In the genomic region with DNA sequence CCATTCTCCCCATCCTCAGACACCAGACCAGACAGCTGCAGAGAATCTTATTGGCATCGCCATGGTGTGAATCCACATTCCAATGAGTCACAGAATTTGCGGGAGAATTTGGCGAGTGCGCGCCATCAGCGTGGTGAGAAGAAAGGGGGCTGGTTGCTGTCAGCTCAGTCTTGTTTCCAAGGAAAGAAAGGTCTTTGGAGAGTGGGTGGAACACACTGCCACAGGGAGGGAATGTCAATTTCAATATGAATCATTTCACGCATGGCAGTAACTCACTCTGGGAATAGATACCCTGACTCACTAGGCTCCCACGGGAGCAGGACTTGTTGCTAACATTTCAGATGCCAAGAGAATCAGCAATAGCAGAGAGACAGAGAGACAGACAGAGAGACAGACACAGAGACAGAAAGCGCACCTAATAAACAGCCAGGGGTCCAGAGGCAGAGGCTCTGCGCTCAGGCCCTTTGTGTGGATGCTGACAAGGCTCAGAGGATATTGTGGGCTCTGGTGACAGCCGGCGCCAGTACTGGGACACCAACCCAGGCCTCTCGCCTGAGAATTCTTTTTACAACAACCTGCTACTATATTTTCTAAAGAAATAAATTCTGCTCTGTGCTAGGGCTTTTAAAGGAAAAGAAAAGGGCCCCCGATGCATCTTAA, we compare ENCODE assay signal across 8 mouse cellular contexts.
DNase-seq lines count a peak whose midpoint lies in the region; ATAC-seq and TF ChIP-seq lines count a peak whose summit lies in the region.

No protein-coding gene starts in this region.

- peaks cover 61% of the 10 kb centered on the region for H3K4me1 ChIP-seq in bone marrow macrophage, adult 2 months (ENCODE audit: control insufficient read depth, insufficient read depth, low read length)
- peaks cover 15% of the 10 kb centered on the region for H3K4me1 ChIP-seq in midbrain, embryonic 16.5 days (ENCODE audit: control insufficient read depth, insufficient read depth, low read length)

- peak overlapping the region; percentile 98 for H3K27ac ChIP-seq in bone marrow macrophage, adult 2 months (ENCODE audit: insufficient read depth, low read depth, low read length)
- H3K27ac ChIP-seq in midbrain, embryonic 16.5 days (ENCODE audit: low read length): peak overlapping the region; percentile 58

- TF ChIP-seq CTCF in bone marrow macrophage, adult 2 months (IDR thresholded peaks at IDR 0.05; ENCODE audit: low read depth, low read length): no peak

- peak; percentile 59; the same call in 1 of the 2 replicates for ATAC-seq in midbrain, embryonic 16.5 days
- ATAC-seq in granulocyte monocyte progenitor cell, adult 5-6 weeks (replicated peaks; ENCODE audit: poor library complexity, severe bottlenecking): no peak

- H3K4me2 ChIP-seq in midbrain, embryonic 16.5 days (ENCODE audit: low read length): no peak overlapping the region

- no peaks in the 10 kb centered on the region for H3K27me3 ChIP-seq in midbrain, embryonic 16.5 days (ENCODE audit: control insufficient read depth, insufficient read depth, low read depth, low read length)

- H3K36me3 ChIP-seq in midbrain, embryonic 16.5 days (ENCODE audit: control insufficient read depth, insufficient read depth, low read length): no peaks in the 10 kb centered on the region

- TF ChIP-seq POLR2A in bone marrow macrophage, adult 2 months (IDR thresholded peaks at IDR 0.05; ENCODE audit: borderline replicate concordance, low read depth, low read length): no peak

- WGBS in midbrain, embryonic 16.5 days: 16% methylated on average over 14 of the region's 14 CpGs

- H3K9ac ChIP-seq in midbrain, embryonic 16.5 days (ENCODE audit: low read depth, low read length): peak overlapping the region; percentile 41; the same call in 1 of the 2 replicates

- H3K4me3 ChIP-seq in bone marrow macrophage, adult 2 months (ENCODE audit: insufficient read depth, low read length): no peak overlapping the region
- no peak overlapping the region for H3K4me3 ChIP-seq in midbrain, embryonic 16.5 days (ENCODE audit: low read depth, low read length)

- H3K9me3 ChIP-seq in midbrain, embryonic 16.5 days (replicated peaks; ENCODE audit: control insufficient read depth, low read length, poor library complexity, severe bottlenecking): no peaks in the 10 kb centered on the region

- DNase-seq in 3T3-L1 (ENCODE audit: low read depth, low spot score): peak; percentile 94
- DNase-seq in heart, adult 11 months: peak; percentile 96
- peak; percentile 66 to 71 for DNase-seq in layer of hippocampus, adult 8-10 months (ENCODE audit: low spot score in 2 of 2)
- DNase-seq in kidney, adult 9 months: no peak
- DNase-seq in adrenal gland, adult 8-10 months: no peak

Comparison
In these comparisons a context has a peak if more than half of its experiments do, and no peak if none do; other contexts are left out.
1. DNase-seq: peak in 3T3-L1 (single experiment), heart, adult 11 months (single experiment) and layer of hippocampus, adult 8-10 months (2 of 2); none in kidney, adult 9 months (single experiment) and adrenal gland, adult 8-10 months (single experiment).